Mouse (Mus musculus) naive thymus-derived CD4-positive, alpha-beta T cell, adult 5 months (primary cell): ENCODE results near the gene Prr23a1. TPM values are rescaled to one million over a fixed set of nuclear protein-coding genes. Genes with fewer than 3 reads are reported as not detected.

Experiments
- polyA plus RNA-seq: library from polyadenylated mRNA; unstranded; fragments of 100-300 nt; shearing (Covaris generic); gene quantifications from one replicate; pipeline ENCODE4 v1.2.1, GENCODE M21; 2017

The Prr23a1 gene
- polyA plus RNA-seq, result not detected

DNA sequence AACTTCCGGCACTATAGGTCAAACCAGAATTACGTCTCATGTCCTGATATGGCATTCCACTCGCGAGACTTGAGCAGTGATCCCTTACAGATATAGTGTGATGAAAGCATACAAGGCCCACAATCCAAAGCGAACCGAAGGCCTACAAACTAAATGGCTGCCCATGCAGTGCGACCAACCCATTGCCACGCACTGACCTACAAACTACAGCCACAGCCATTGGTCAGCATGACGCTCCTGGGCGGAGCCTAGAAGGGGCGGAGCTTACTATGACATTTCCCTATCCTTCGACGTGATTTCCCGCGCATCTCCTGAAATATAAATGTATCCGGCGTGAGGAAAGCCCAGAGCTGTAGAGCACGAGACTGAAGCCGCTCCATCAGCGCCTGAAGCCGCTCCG, at the start of gene Prr23a1:
Gene Prr23a1 (plus strand): TSS at position 387 of the 400 bp plus-strand sequence.

GRCm38 (mm10) chr9:98856210-98856609, 13.9 kb downstream of the Prr23a1 start, which contains the start of gene Prr23a2:
TSS of gene Prr23a2 (plus strand) at chr9:98856494.

DNA sequence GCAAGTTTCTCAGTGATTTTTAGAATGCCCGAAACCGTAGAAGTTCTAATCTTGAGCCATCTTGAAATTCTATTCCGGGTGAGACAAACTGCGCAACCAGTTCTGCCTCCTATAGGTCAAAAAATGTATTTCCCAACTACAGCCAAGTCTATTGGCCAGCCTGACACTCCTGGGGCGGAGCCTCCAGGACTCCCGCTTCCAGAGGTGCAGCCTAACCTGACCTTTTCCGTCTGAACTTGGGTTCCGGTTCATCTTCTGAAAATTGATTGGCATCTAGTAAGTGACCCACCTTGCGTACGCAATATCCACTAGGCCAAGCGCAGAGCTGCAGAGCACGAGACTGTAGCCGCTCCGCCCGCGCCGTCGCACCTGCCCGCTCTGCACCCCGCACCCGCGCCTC, 22.3 kb downstream of the Prr23a1 start, which contains the start of gene Prr23a3:
Gene Prr23a3 (plus strand): TSS at position 197 of the 400 bp plus-strand sequence.

Other genes starting within 250 kb of the Prr23a1 start
- 21.5 TPM for gene Mrps22, start 240.8 kb upstream of the Prr23a1 start, polyA plus RNA-seq
- gene Prr23a2, start 14.0 kb downstream of the Prr23a1 start, polyA plus RNA-seq, result not detected
- gene Prr23a3, start 22.3 kb downstream of the Prr23a1 start, polyA plus RNA-seq, result not detected
- gene 7420426K07Rik, start 60.6 kb downstream of the Prr23a1 start, polyA plus RNA-seq, result not detected
- gene Foxl2, start 112.8 kb downstream of the Prr23a1 start, polyA plus RNA-seq, result not detected
- gene Faim, start 143.9 kb downstream of the Prr23a1 start, polyA plus RNA-seq, result 51.2 TPM
- gene Gm1123, start 193.2 kb downstream of the Prr23a1 start, polyA plus RNA-seq, result 0.37 TPM